Mouse (Mus musculus): ENCODE results near the gene Ttc39b.

Gene Ttc39b

GRCm38 (mm10) chr4:83182178-83183068 lies 141.6 kb downstream of the Ttc39b start:
- DNase-seq: no peak

- DNase-seq: no peak
These were observed 146.6 kb downstream of the Ttc39b start for GRCm38 (mm10) chr4:83177471-83177870.

GRCm38 (mm10) chr4:83174946-83175345 lies 149.1 kb downstream of the Ttc39b start:
- no peak for DNase-seq

GRCm38 (mm10) chr4:83172278-83172677 lies 151.8 kb downstream of the Ttc39b start:
- DNase-seq: no peak

GRCm38 (mm10) chr4:83170741-83171140 lies 153.3 kb downstream of the Ttc39b start:
- DNase-seq: no peak
